Mouse (Mus musculus) heart, postnatal 4 days (tissue): ENCODE measurements around the gene Slc7a7. TPM values are rescaled to one million over a fixed set of nuclear protein-coding genes. Genes with fewer than 3 reads are reported as not detected.
A peak's percentile ranks its signal among the peaks of the same experiment; 100 is the strongest.
"Not testable (repeated sequence)": the region's sequence is repeated elsewhere in the genome, so short reads cannot be mapped to it uniquely, and the experiment has no call there.

Experiments used
- DNase-seq: peaks from one replicate; pipeline ENCODE4 v3.0.0; 2021
- total RNA-seq, 2 experiments: library from RNA; stranded (reverse); gene quantifications; 2 replicates each; pipeline ENCODE4 v1.2.3; 2021

Gene Slc7a7
- total RNA-seq, 2 experiments from 2014 or later = 5.2 to 7.8 TPM

DNA sequence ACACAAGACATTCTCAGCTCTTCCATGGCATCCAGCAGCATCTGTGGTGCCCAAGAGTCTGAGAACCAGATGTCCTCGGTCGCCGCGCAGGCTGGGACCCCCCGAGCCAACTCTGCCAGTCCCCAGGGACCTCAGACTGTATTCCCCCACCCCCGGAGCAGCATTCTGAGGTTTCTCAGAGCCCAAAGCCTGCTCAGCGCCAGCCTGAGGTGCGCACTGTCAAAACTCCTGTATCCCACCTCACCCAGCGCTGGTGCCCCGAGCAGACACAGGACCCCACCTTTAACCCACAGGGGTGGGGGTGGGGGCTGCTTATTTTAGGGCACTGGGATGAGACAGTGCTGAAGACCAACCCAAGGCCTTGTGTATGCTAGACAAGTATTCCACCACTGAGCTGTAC is 46.1 kb downstream of the Slc7a7 start:
- no peak for DNase-seq

DNA sequence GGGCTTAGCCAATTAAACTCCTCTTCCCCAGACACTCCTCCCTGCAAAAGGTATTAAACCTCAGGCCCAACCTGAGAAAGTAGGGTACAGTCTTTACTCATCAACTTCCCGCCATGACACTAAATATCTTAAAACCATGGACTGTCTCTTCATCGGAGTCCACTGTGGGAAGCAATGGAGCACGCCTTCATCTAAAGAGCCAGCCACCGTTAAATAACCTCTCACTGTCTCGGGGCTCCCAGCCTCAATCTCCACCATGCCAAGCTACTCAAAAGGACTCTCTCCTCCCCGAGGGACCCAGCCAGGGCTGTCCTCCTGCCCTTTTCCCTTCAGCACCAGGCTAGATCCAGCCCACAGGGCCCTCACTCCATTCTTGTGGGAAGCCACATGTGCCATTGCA is 47.0 kb downstream of the Slc7a7 start:
- DNase-seq = no peak

DNA sequence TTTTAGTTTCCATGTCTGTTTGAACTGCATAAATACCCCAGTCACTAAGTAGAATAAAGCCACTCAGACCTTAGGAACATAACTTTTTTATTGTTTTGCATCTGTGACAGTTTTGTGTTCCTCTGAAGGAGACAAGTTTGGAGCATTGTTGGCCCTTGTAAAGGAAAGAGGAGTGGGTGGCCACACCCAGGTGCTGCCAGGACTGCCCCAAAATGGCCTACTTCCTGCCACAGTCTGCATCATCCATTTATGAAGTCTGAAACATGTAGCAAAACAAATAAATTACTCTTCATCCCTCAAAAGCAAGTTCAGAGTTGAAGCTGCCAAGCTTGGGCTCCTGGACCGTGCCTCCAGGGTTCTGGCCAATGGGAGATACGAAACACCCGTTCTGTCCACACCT is 48.2 kb downstream of the Slc7a7 start:
- no peak for DNase-seq

DNA sequence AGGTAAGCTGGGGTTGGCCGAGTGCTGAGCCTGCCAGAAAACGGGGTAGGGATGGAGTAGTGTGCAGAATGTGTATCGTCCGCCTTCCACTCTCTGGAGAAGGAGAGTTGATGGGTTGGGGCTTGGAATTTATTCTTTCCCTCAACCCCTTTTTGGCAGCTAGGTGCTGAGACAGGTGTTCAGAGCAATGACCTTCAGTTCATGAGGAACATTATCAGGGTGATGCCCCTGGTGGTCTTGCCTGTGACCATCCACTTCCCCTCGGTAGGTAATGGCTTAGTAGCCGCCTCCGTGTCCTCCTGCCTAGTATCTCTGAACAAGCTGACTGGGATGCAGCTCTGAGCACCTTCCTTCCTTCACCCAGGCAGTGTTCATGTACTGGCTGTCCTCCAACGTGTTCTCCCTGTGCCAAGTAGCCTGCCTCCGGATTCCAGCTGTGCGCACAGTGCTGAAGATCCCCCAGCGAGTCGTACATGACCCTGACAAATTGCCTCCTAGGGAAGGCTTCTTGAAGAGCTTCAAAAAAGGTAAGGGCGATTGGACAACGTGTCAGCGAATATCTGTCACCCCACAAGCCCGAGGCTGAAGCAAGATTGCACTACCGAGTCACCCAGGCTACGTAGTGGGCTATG is 50.0 kb downstream of the Slc7a7 start:
- DNase-seq = peak; percentile 31

DNA sequence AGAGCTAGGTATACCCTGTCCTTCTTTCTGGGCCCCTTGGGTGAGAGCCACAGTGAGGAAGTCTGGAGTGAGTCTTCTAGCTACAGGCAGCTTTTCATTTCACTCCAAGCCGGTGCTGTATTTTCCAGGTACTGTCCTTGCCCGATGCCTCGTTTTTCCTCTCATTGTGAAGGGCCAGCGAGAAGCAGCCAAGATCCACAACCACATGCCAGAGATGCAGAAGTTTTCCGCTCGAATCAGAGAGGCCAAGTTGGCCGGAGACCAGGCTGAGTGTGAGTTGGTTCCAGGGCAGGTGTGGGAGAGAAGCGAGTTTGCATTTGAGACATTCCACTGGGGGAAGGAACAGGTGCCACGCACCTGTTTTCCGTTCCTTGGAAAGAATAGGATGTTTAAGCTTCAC is 51.0 kb downstream of the Slc7a7 start:
- peak; percentile 38 for DNase-seq

DNA sequence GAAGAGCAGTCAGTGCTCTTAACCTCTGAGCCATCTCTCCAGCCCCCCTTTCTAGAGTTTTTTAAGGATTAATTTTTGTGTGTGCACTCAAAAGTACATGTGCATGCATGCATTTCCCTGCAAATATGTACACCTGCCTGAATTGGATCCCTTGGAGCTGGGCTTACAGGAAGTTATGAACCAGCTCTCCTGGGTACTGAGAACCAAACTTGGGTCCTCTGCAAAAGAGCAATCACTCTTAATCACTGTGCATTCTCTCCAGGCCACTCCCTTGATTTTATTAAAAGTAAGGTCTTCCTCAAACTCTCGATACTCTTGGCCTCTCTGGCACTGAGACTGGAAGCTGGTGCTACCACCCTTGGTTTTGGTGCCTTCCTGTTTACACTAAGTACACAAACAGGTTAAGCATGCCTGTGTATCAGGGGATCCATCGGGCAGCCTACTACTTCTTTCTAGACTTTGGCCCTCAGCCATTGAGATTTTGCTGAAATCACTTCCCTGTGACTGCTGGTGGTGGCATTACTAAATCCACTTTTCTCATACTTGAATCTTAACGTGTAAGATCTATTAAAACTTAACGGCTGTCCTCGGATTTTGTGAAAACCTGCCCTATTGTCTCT is 52.4 kb downstream of the Slc7a7 start:
- no peak for DNase-seq

DNA sequence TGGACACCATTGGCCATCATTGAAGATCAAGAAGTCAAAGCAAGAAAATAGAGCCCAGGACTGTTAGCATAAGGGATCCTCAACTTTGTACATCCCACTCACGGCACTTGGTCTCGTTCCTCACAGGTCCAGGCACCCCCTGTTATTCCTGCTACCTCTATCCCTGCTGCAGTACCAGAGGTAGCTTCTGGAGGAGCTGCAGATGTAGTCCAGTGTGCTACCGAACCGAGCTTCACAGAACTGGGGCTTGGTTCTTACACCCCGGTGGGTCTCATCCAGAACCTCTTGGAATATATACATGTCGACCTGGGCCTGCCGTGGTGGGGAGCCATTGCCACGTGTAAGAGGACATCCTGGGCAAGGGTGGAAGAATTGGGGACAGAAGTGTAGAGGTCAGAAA is 54.4 kb downstream of the Slc7a7 start:
- DNase-seq = no peak

DNA sequence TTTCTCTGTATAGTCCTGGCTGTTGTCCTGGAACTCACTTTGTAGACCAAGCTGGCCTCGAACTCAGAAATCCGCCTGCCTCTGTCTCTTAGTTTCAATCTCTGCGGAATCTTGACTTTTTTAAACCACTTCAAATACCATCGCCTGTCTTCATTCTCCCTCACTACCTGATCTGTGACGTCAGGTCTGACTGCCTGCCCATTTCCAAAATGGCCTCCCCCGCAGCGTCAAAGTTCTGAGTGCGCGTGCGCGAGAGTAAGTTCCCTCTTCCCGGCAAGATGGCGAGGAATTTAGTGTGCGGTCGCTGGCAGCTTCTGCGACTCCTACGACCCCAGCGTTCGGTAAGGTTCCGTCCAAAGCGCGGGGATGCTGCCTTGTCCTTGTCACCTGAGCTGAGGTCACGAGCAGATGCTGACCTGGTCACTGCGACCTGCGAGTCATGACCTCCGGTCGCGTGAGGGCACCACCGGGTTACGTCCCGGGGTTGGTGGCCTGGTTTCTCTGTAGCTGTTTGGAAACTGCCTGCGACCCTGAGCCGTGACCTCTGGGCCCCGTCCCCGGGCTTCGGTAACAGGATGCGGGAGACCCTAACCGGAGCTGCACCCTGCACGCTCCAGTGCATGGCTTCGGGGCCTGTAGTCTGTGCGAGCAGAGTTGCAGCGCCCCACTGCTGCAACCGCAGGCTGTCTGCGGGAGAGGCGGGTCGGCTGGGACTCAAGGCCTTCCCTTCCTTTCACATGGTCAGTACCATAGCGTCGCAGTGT is 56.8 kb downstream of the Slc7a7 start, which contains the start of gene Oxa1l:
Gene Oxa1l (plus strand): TSS at position 258 of the 764 bp plus-strand sequence.
- peak; percentile 99 for DNase-seq

DNA sequence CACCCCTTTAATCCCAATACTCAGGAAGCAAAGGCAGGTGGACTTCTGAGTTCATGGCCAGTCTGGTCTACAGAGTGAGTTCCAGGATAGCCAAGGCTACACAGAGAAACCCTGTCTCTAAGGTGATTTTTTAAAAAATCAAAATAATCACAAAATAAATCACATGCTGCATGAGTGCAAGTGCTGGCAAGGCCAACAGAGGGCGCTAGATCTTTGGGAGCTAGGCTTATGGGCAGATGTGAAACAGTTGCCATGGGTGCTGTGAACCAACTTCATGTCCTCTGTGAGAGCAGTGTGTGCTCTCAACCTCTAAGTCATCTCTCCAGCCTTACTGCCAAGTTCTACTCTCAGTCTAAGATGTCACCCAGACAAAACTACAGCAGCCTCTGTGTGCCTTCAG is 63.2 kb downstream of the Slc7a7 start:
- DNase-seq = no peak

DNA sequence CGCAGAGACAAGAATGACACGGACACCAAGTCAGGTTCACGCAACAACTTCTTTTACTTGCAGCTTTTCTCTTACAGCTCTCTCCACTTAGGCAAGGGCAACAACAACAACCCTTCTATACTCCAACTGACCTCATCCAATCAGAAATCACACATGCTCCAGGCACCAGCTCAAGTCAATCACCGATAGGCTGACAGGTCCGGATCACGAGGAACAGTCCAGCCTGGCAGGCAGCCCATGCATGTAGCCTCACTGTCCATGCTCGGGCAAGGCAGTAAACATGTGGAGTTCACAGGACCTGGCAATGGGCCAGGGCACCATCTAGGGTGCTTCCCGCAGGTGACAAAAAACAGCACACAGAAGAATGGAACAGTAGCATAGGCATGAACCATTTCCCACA is 65.3 kb downstream of the Slc7a7 start:
- no peak for DNase-seq

DNA sequence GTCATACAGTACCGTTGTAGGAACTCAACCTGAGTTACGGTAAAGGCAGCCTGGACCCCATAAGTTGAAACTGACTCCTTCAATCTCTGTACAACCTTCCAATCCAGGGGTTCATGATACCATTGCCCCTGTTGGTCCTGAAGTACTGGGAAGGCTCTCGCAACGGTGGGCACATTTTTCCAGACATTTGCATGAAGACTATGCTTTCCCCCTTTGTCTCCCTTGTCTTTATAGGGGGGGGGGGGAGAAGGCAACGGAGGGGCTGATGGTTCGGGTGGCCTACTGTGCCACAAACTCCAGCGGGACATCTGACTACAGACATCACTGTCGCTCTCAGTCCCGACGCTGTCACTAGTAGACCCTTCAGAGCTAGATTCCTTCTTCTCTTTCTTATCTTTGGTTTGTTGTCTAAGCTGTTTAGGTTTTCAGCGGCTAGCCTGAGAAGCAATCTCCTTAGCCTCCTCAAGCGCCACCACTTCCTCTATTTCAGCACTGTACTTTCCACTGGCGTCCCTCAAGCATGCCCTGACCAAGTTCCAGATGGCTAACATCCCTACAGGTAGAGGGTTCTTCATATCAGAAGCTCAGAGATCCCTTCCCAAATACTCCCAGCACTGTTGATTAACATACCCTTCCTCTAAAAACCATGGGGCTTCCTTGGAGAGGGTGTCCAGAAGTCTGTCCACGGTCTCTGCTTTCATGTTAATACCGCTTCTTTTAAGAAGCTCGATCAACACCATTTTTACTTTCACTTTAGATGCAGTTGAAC is 66.6 kb downstream of the Slc7a7 start:
- not testable (repeated sequence) for DNase-seq

DNA sequence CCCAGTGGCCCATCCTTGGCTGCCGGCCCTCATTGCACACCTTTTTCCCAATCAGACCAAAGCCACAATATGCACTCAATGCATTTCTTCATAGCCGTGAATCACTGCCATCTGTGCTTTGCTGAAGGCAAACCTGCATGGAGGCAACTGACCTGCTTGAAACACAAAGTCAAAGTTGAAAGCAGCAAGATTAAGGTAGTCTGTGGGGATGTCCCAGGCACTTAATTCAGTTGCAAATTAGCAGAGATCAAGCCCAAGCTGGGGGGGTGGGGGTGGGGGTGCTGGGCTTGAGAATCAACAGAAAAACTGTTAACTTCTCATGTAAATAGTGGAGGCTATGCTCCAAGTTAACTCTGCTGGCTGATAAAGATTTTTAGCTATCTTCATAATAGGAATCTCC is 75.8 kb downstream of the Slc7a7 start:
- not testable (repeated sequence) for DNase-seq

DNA sequence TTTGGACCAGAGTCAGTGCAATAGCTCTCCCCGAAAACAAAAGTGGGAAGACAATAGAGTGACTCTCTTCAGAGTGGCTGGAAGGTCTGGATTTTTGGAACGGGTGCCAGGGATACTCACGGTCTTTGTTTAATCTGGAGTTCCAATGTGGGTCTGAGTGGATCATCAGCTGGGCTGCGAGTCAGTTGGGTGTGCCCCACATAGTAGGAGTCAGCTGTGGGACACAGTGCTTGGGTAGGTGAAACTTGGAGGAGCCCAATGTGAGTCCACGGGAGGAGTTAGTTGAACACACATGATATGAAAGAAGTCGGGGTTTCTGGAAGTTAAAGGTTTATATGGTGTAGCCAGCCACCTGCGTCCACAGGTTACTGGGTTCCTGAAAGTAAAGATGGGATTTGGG is 76.7 kb downstream of the Slc7a7 start:
- DNase-seq = no peak

DNA sequence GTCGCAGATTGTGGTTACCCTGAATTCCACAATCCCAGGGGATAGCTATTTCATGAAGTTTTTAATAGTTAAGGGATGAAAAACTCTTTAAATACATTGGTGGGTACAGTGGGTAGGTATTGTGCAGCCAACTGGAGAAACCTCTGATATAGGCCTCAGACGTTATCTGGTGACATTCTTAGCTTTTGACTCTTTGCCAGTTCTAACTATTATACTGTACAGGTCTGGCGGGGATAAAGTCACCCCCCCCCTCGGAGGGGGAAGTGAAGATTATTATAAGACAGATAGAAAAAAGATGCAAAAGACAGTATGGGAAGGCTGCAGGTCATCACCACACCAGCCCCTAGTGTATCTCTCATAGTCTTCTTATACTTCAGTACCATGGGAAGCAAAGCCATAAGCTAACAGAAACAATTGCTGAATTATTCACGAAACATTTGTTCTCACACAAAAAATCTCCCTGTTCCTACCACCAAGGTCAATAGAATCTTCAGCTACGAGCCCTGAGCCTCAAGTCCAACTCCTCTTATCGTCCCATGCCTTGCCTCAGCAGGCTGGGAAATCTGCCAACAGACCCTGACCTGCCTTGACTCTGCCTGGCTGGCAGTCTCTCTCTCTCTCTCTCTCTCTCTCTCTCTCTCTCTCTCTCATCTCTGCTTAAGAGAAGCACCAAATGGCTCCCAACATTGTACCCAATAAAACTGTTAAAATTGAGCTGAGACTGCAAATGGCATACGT is 84.0 kb downstream of the Slc7a7 start:
- peak; percentile 74 for DNase-seq

DNA sequence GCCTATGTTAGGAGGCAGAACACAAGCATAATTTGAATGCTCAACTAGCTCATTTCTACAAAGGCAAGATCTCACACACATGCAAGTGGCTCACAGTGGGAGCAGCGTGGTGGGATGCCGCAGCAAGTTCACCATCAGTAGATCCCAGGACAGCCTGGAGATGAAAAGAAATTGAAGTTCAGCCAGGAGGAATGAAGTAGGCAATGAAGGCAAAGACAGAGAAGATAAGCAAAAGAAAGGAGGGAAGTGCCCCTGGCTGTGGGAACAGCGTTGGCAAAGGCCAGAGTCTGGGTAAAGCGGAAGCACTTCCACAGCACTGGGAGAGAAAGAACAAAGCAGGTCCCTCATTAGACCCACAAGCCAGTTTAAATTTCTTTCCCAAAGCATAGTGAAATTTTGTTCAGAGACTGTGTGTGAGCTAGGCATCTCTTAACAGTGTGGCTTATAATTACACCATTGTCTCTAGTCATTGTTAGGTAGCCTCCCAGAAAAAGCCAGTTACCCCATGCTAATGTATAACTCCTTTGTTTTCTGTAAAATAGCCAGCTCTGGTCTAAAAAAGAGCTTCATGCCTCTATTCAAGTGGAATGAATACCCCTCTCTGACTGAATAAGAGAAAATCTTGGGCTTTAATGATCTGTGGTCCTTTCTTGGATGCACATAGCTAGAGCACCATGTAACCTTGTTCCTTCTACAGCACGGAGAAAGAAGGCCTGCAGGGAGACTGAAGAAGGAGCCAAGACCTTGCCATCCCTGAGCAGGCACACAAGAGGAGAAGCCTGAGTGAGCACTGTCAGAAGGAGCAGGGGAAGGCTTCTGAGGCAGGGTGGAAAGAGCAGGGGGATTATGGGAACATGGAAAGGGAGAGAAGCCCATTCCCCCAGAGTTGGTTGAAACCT is 85.2 kb downstream of the Slc7a7 start:
- no peak for DNase-seq

DNA sequence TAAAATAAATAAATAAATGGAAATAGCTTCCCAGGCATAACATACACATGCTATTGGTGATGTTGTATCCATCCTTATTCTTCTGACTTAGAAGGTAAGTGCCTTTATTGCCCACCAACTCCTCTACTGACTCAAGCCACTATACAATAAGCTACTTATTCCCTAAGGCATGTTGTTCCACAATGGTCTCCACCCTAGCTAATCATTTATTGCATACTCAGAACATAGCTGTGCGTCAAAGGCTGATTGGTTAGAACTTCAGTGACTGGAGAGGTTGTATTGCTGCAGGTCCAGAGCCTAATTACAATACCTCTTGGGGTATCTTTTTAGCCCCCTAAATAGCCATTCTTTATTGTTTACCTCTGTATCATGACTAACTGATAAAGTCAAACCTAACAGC is 86.4 kb downstream of the Slc7a7 start:
- no peak for DNase-seq

DNA sequence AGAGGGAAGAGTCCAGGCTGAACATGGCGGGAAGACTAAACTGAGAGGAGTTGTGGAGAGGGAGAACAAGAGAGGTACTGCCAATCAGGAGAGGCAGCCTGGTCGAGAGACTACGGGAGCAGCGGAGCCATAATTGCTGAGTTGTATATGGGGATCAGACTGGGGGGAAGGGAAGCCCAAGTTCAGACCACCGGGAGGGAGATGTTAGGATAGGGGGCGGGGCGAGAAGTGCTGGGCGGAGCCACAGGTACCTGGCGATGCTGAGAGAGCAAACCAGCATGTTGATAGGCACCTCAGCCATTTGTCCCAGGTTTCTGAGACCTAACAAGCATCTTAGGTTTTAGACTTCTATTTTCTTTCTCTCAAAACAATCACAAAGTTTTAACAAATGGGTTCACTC is 88.4 kb downstream of the Slc7a7 start:
- no peak for DNase-seq

DNA sequence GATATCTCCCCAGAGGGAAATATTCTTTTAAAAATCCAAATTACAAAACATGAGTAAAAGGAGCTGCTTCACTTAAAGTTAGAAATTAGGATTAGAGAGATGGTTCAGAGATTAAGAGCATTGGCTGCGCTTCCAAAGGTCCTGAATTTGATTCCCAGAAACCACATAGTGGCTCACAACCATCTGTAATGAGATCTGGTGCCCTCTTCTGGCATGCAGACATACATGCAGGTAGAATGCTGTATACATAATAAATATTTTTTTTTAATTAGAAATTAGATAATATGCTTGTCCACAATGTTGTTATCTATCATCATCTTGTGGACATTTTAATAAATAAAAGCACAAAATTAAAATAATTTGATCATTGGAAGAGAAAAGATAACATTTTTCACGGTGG is 89.0 kb downstream of the Slc7a7 start:
- DNase-seq = no peak

DNA sequence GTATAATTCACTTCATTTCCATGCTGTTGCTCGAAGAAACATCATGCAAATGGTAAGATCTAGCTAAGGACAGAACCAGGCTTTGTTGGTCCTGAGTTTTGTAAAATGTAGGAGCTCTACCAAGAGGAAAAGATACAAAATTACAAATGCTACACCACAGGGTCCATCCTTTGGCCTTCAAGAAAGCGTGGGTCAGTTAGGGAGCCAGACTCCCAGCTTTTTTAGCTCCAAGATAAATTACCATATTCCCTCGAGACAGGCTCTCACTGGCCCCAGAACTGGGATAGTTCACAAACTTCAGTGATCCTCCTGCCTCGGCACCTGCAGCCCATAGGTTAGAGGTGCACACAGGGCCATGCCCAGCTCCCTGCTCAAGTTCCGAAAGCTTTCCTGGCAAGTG is 93.1 kb downstream of the Slc7a7 start:
- DNase-seq = no peak

DNA sequence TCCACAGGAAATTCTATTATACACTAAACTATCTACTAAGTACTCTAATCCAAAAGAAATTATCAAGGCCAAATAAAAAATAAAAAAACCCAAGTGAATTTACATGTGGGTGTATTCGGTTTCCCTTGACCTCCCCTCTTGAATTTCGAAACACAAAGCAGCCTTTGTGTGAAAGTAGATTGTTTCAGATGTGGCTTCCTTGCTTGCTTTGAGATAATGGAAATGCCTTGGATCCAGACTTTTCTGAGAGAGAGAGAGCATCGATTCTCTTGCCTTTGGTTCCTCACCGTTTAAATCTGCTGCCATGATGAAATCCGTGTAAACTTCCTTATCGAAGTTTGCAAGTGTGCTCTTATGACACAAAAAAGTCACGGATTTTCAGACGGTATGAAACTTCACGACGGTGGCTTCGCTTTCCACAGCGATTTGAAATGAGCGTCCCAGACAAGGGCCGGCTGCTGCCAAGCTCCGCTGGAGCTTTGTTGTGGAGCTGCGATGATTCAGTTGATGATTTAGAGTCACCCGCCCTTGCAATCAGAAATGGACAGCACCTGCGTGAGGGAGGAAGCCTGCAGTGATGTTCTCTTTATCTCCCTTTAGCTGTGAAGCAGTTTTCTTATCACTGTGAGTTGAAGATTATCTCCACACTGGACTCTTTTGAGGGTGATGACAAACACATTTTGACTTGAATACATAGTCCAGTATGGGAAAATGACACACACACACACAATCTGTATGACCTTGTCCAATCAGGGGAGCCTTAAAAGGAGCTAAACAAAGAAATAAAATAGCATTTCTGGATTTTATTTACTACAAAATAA is 95.8 kb downstream of the Slc7a7 start:
- DNase-seq = no peak
